Mouse (Mus musculus) bone marrow, adult 2 months (tissue): ENCODE measurements around the gene Lnpk. TPM values are rescaled to one million over a fixed set of nuclear protein-coding genes. Genes with fewer than 3 reads are reported as not detected.

Experiments
- H3K27ac ChIP-seq: fragments of 200-500 bp; 2 replicates; pipeline ENCODE4 v1.5.1; 2012; ENCODE audit warnings: low read depth, mild to moderate bottlenecking, control low read depth, inconsistent platforms, low read length; ENCODE audit not compliant: control insufficient read depth, poor library complexity, insufficient read depth
- H3K4me1 ChIP-seq: fragments of 200-500 bp; 2 replicates; pipeline ENCODE4 v1.6.1; 2011; ENCODE audit warnings: low read length; ENCODE audit not compliant: control insufficient read depth, insufficient read depth
- H3K4me3 ChIP-seq: fragments of 200-500 bp; replicated peaks from 2 replicates; pipeline ENCODE3; 2011; ENCODE audit warnings: mild to moderate bottlenecking, low read depth, low read length, control low read depth; ENCODE audit not compliant: control insufficient read depth
- CTCF ChIP-seq: fragments of 200-500 bp; IDR thresholded peaks from 2 replicates; pipeline ENCODE4 v1.5.1; 2011; ENCODE audit warnings: low read length, control low read depth; ENCODE audit not compliant: control insufficient read depth, insufficient read depth
- POLR2A ChIP-seq: fragments of 200-500 bp; IDR thresholded peaks from 2 replicates; pipeline ENCODE4 v1.6.1; 2011; ENCODE audit warnings: low read depth, mild to moderate bottlenecking, control low read depth, low read length, borderline replicate concordance; ENCODE audit not compliant: control insufficient read depth
- WGBS: fragments of 180-500 bp; shearing (Covaris S2); methylation state at CpG from one replicate; pipeline ENCODE4 v1.1.7; 2018; 5-methylcytosine and 5-hydroxymethylcytosine counted together
- polyA plus RNA-seq: library from polyadenylated mRNA; stranded (reverse); fragments of >200 nt; gene quantifications from 2 replicates; pipeline ENCODE4 v1.2.4, GENCODE M21; 2011; ENCODE audit warnings: low replicate concordance; ENCODE audit not compliant: missing spikeins, insufficient read depth, insufficient read length

The Lnpk gene
- polyA plus RNA-seq, 1 experiment, result 14.2 TPM

DNA sequence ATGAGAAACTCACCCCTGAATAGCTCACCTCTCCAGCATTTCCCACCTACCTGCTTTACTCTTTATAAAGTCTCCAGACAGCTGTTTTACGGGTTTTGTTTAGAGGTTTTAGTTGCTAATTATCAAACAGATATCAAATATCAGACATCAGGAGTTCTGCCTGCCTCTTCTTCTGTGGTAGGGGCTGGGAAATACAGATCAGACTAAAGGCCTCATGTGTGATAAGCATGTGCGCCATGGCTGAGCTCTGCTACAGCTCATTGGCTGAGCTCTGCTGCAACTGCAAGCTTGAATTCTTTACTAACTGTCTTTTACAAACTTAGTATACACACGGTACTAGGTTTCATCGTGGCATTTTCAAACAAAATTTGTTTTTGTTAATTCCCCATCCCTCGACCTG lies 23.2 kb upstream of the Lnpk start:
- Histone ChIP-seq H3K27ac (no peak overlapping the region), H3K4me3 (no peak overlapping the region), H3K4me1 (no peaks in the 10 kb centered on the region; the same call in 1 of the 2 replicates)
- WGBS, result 74% methylated on average over 5 of the region's 5 CpGs
- no peak for TF ChIP-seq POLR2A
- TF ChIP-seq CTCF, result no peak

GRCm38 (mm10) chr2:74597169-74597568 lies 17.9 kb upstream of the Lnpk start:
- Histone ChIP-seq H3K4me3 (no peak overlapping the region), H3K27ac (no peak overlapping the region), H3K4me1 (no peaks in the 10 kb centered on the region)
- 51% methylated on average over 3 of the region's 3 CpGs for WGBS
- TF ChIP-seq POLR2A, result no peak
- TF ChIP-seq CTCF, result no peak

DNA sequence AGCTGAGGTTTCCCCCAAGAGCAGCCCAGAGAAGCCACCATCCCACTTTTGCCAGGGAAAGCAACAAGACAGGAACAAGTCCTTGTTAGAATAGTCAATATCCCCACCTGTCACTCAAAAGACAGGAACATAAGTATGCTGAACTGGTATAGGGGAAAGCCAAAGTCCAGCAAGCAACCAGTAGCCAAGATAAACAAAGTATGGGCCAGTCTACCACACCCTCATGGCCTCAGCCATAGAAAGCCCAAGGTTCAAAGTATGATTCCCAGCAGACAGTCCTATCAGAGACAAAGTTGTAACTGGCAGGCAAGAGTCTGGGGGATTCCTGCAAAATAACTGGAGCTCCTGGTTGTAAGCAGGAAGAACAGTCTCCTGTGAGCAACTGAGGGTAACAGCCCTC lies 16.9 kb upstream of the Lnpk start:
- Histone ChIP-seq H3K4me1 (no peaks in the 10 kb centered on the region), H3K4me3 (no peak overlapping the region), H3K27ac (no peak overlapping the region)
- no peak for TF ChIP-seq CTCF
- TF ChIP-seq POLR2A, result no peak

GRCm38 (mm10) chr2:74578146-74578842 lies 941 bp downstream of the Lnpk start:
- peak overlapping the region; percentile 84 for H3K27ac ChIP-seq
- no peaks in the 10 kb centered on the region; the same call in 1 of the 2 replicates for H3K4me1 ChIP-seq
- no peak for TF ChIP-seq CTCF
- TF ChIP-seq POLR2A, result no peak
- peak overlapping the region; percentile 93 for H3K4me3 ChIP-seq
- under 1% methylated on average over 50 of the region's 55 CpGs for WGBS

DNA sequence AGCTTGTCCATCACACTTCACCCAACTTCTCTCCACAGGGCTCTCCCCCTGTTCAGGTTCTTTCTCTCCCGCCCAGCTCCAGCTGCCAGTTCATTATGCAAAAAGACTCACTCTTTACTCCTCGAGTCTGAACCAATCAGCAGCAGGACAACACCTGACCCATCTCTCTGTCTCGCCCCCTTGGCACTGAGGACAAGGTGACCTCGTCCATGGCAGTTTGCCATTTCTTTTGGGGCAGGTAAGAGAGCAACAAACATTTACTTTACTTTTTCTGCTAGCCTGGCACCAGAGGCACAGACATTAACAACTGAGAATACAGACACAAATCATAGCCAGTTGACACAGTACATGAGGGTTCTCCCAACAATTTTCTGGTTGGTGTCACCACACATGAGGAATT lies 8.8 kb downstream of the Lnpk start:
- H3K4me1 ChIP-seq, result no peaks in the 10 kb centered on the region
- TF ChIP-seq POLR2A (no peak), CTCF (no peak)
- no peak overlapping the region for H3K4me3 ChIP-seq
- 76% methylated on average over 4 of the region's 4 CpGs for WGBS
- H3K27ac ChIP-seq, result no peak overlapping the region

GRCm38 (mm10) chr2:74559822-74560221 lies 19.4 kb downstream of the Lnpk start:
- H3K4me1 ChIP-seq, result no peaks in the 10 kb centered on the region
- no peak overlapping the region for H3K27ac ChIP-seq
- WGBS, result 61% methylated on average over 2 of the region's 2 CpGs
- no peak for TF ChIP-seq CTCF
- no peak for TF ChIP-seq POLR2A
- H3K4me3 ChIP-seq, result no peak overlapping the region

GRCm38 (mm10) chr2:74559092-74559491 lies 20.1 kb downstream of the Lnpk start:
- no peak overlapping the region for H3K27ac ChIP-seq
- no peaks in the 10 kb centered on the region for H3K4me1 ChIP-seq
- no peak overlapping the region for H3K4me3 ChIP-seq
- 74% methylated on average over 2 of the region's 2 CpGs for WGBS
- no peak for TF ChIP-seq CTCF
- no peak for TF ChIP-seq POLR2A

GRCm38 (mm10) chr2:74557451-74557850 lies 21.8 kb downstream of the Lnpk start:
- TF ChIP-seq POLR2A (no peak), CTCF (no peak)
- Histone ChIP-seq H3K27ac (no peak overlapping the region), H3K4me3 (no peak overlapping the region), H3K4me1 (no peaks in the 10 kb centered on the region)
- 75% methylated on average over 2 of the region's 2 CpGs for WGBS

GRCm38 (mm10) chr2:74551929-74552328 lies 27.3 kb downstream of the Lnpk start:
- no peaks in the 10 kb centered on the region for H3K4me1 ChIP-seq
- H3K4me3 ChIP-seq, result no peak overlapping the region
- TF ChIP-seq POLR2A (no peak), CTCF (no peak)
- no peak overlapping the region for H3K27ac ChIP-seq
